Mouse (Mus musculus): ENCODE measurements around the gene Gpr153. TPM values are rescaled to one million over a fixed set of nuclear protein-coding genes. Genes with fewer than 3 reads are reported as not detected.

Gpr153 gene
- total and polyA plus RNA-seq, 3 experiments: 0.30 to 1.4 (median 0.70) TPM

GRCm38 (mm10) chr4:152296874-152297861 is 23.1 kb downstream of the Gpr153 start, which contains the start of gene Icmt:
TSS of gene Icmt (plus strand) at chr4:152297227.
- dilution Hi-C loops (cut with MboI; ENCODE audit: extremely low pct_ligation_motif_present, extremely low pct_unique_long_range_greater_than_20kb, low sequenced_read_pairs) (no loop called here), in situ Hi-C loops (cut with MboI; ENCODE audit: low pct_ligation_motif_present, low pct_unique_long_range_greater_than_20kb, low sequenced_read_pairs) (loop anchor here (25.0 kb wide), 1 partner anchor 1815 kb away; no protein-coding TSS in a partner anchor)
- Histone ChIP-seq H3K9me3 (replicated peaks; ENCODE audit: low read length) (no peaks in the 10 kb centered on the region), H3K4me3 (replicated peaks in 1 of 3; ENCODE audit: low read depth in 2 of 3, low read length in 2 of 3, poor library complexity in 1 of 3) (peak within 1 kb of the TSS; percentile 81 to 96 (median 87)), H3K27ac (ENCODE audit: insufficient read depth, low read depth) (peak within 1 kb of the TSS; percentile 56), H3K79me2 (replicated peaks; ENCODE audit: control insufficient read depth, extremely low read depth, insufficient read depth, poor library complexity, severe bottlenecking) (peaks cover 5% of the 10 kb centered on the region; the same call in 1 of the 2 replicates), H3K27me3 (replicated peaks) (peaks cover 21% of the 10 kb centered on the region), H3K9ac (ENCODE audit: insufficient read depth, low read depth) (peak within 1 kb of the TSS; percentile 92), H3K36me3 (replicated peaks in 1 of 2; ENCODE audit: control insufficient read depth in 1 of 2, insufficient read depth in 1 of 2, low read length in 1 of 2) (peaks cover 23 to 30% of the 10 kb centered on the region in 2 experiments), H3K4me1 (ENCODE audit: control insufficient read depth in 1 of 2, insufficient read depth in 2 of 2) (peaks cover 9 to 43% of the 10 kb centered on the region in 2 experiments; a peak in 3 of 4 replicates), H3K4me2 (ENCODE audit: insufficient read depth, low read depth, poor library complexity, severe bottlenecking) (peak within 1 kb of the TSS; percentile 89)
- TF ChIP-seq NELFE (IDR thresholded peaks at IDR 0.05; ENCODE audit: low read depth, low read length) (peak; percentile 72), POLR2AphosphoS2 (IDR thresholded peaks at IDR 0.05; ENCODE audit: low read depth, low read length) (peak; percentile 57; the same call in 1 of the 2 replicates), CHD2 (IDR thresholded peaks at IDR 0.05; ENCODE audit: low read length) (peak; percentile 99), HCFC1 (IDR thresholded peaks at IDR 0.05; ENCODE audit: low read depth, low read length) (peak; percentile 85), ZC3H11A (IDR thresholded peaks at IDR 0.05; ENCODE audit: low read depth, low read length) (no peak), USF1 (IDR thresholded peaks at IDR 0.05; ENCODE audit: low read depth, low read length) (no peak), KAT2A (IDR thresholded peaks at IDR 0.05; ENCODE audit: insufficient replicate concordance, low read length) (0 out of 2 replicates have a peak, but pooled peaks have one; percentile 25), NRF1 (IDR thresholded peaks at IDR 0.05; ENCODE audit: low read depth, low read length) (peak; percentile 84), EP300 (IDR thresholded peaks at IDR 0.05; ENCODE audit: low read length) (no peak), ZKSCAN1 (IDR thresholded peaks at IDR 0.05; ENCODE audit: borderline replicate concordance, low read depth, low read length) (no peak), ETS1 (conservative IDR thresholded peaks at IDR 0.05; ENCODE audit: low read depth, low read length) (no peak), CTCF (conservative IDR thresholded peaks at IDR 0.05 in 1 of 2, IDR thresholded peaks at IDR 0.05 in 1 of 2; ENCODE audit: low read depth in 2 of 2, low read length in 2 of 2) (no peak; a peak in 1 of 4 replicates), TBP (conservative IDR thresholded peaks at IDR 0.05; ENCODE audit: low read depth, low read length) (0 out of 2 replicates have a peak, but pooled peaks have one; percentile 2), ZMIZ1 (IDR thresholded peaks at IDR 0.05; ENCODE audit: low read depth, low read length) (peak; percentile 88), MYC (IDR thresholded peaks at IDR 0.05; ENCODE audit: low read depth, low read length) (0 out of 2 replicates have a peak, but pooled peaks have one; percentile 22), POLR2A (IDR thresholded peaks at IDR 0.05; ENCODE audit: low read depth, low read length) (peak; percentile 94), RAD21 (IDR thresholded peaks at IDR 0.05; ENCODE audit: low read depth, low read length) (no peak), BHLHE40 (IDR thresholded peaks at IDR 0.05; ENCODE audit: low read depth, low read length) (0 out of 2 replicates have a peak, but pooled peaks have one; percentile 28), SIN3A (IDR thresholded peaks at IDR 0.05; ENCODE audit: low read length) (peak; percentile 56), IRF4 (IDR thresholded peaks at IDR 0.05; ENCODE audit: low read depth, low read length) (peak; percentile 49; the same call in 1 of the 2 replicates), MXI1 (IDR thresholded peaks at IDR 0.05; ENCODE audit: low read depth, low read length) (peak; percentile 59; the same call in 1 of the 2 replicates), TCF12 (IDR thresholded peaks at IDR 0.05; ENCODE audit: low read depth, low read length) (peak; percentile 60), ELF1 (IDR thresholded peaks at IDR 0.05; ENCODE audit: low read depth, low read length) (peak; percentile 100), UBTF (IDR thresholded peaks at IDR 0.05; ENCODE audit: low read depth, low read length) (0 out of 2 replicates have a peak, but pooled peaks have one; percentile 73)
- peak; percentile 98 for DNase-seq (ENCODE audit: extremely low read depth)

Measured in CH12.LX (cell line).